Mouse (Mus musculus) spleen, adult 18-20 months (tissue): ENCODE measurements around the gene Plpp2.

Source experiments
- DNase-seq, 2 experiments: peaks; one replicate each; pipeline ENCODE4 v3.0.0; 2022; ENCODE audit warnings: mixed read lengths in 2 of 2

Gene Plpp2

DNA sequence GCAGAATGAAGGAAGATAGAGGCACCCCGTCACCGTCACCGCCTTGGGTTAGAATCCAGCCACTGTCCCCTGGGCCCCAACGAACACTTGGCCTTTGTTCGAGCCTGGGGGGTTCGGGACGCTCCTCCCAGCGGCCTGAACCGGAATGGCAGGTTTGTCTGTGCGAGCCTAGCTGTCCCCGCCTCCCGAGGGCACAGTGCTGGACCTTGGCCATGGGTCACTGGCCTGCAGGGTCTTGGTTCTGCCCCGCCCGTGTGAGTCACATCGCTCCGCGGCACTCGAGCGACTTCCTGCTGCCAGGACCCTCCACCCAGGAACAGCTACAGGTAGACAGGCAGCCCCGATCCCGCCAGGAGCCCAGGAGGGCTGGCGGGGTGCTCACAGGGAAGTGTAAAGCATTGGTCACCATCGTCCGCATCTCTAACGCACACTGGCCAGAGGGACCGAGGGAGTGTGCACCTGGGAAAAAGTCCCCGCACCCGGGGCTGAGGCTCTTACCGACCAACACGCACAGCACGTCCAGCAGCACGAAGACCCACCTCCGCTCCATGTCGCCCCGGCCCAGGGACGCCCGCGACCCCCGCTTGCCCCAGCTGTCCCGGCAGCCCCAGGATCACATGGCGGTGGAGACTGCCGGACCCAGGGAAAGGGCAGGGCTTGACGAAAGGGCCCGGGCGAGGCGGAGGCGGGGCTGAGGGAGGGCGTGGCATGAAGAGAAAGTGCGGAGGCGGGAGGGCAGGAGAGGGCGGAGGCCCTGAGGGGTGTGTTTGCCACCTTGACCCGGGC is at the start of gene Plpp2:
Plpp2 (minus strand) TSS at position 671 of the 786 bp plus-strand sequence.
- DNase-seq, result peak; percentile 64 to 80

GRCm38 (mm10) chr10:79581501-79581900 is 47.9 kb upstream of the Plpp2 start:
- DNase-seq, result no peak

DNA sequence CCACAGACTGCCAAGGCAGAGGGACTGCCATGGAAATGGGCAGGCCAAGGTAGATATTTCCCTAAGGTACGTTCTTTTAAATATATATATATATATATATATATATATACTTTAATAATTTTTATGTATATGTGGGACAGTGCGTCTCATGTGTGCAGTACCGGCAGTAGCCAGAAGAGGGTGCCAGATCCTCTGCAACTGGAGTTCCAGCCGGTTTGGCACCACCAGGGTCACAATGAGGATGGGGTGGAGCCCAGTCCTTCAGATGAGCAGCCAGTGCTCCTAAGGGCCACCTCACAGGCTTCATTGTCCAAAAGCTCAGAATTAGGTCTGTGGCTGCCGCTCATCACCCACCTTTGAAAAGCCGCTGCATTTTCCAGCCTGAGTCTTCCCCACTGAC is 47.2 kb upstream of the Plpp2 start:
- DNase-seq, result peak in 1 of 2 experiments; percentile 35

DNA sequence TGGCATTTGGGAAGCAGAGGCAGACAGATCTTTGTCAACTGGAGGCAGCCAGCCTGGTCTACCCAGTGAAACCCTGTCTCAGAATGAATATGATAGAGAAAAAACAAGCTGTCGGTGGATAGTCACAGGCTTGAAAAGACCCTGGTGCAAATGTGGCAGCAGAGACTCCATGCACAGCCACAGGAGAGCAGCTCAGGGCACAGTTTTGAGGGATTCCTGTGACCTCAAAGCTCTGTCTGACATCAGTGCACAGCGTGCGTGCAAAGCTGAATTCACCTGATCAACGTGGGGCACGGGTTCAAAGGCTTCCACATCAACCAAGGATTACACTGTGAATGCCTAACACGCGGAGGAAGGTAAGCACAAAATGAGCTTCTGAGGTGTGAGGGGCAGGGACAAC is 46.8 kb upstream of the Plpp2 start:
- DNase-seq, result no peak

- DNase-seq, result no peak
Observed at GRCm38 (mm10) chr10:79579781-79580180, 46.2 kb upstream of the Plpp2 start.

DNA sequence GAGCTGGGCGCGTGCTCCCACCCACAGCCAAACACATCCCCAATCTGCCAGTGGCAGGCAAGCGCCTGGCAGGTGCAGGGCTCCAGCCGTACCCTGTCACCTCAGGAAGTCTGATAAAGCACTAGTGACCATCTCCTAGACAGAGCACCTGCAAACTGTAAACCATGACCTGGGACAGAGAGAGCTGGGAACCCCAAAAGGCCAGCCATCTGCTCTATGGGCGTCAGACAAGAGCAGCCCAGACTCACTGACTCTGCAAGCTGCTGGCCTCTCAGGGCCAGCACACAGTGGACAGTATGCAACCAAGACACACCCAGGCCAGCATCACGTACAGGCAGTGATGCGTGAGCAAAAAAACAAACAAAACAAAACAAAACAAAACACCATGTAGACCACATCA is 45.3 kb upstream of the Plpp2 start:
- no peak for DNase-seq

DNA sequence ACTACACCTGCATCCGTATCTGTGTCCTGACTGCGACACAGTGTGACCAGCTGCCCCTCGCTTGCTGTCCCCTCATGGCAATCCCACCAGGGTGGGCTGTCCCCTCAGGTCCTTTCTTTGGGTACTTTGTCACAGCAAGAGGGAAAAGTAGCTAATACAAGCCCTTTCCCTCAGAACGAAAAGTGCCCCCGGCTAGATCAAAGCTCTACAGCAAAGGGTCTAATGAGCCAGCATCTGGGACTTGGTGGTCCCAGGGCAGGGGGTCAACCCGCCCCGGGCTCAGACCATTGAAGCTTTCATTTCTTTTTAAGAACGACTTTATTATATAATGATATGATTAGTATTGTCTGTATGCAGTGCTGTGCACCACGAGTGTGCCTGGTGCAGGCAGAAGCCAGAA is 44.7 kb upstream of the Plpp2 start:
- no peak for DNase-seq

- no peak for DNase-seq
Observed at GRCm38 (mm10) chr10:79577376-79577775, 43.8 kb upstream of the Plpp2 start.

- no peak for DNase-seq
Observed at GRCm38 (mm10) chr10:79575754-79576153, 42.2 kb upstream of the Plpp2 start.

DNA sequence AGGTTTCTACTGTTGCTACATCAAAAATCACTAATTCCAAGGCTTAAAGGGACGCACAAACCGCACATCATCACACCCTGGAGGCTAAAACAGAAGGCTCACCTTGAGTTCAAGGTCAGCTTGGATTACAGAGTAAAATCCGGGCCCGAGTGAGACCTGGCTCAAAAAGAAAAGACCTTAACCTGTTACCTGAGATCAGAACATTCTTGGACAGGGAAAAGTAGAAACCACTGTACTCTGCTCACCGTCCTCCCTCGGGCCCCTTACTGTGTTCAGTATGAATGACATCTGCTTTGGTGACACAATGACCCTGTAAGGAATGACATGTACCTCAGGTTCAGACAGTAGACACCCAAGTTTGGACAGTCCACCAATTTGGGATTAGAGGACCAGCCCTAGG is 41.2 kb upstream of the Plpp2 start:
- DNase-seq, result no peak

GRCm38 (mm10) chr10:79574350-79574749 is 40.8 kb upstream of the Plpp2 start:
- DNase-seq, result no peak

- no peak for DNase-seq
Observed at GRCm38 (mm10) chr10:79573611-79574010, 40.0 kb upstream of the Plpp2 start.

DNA sequence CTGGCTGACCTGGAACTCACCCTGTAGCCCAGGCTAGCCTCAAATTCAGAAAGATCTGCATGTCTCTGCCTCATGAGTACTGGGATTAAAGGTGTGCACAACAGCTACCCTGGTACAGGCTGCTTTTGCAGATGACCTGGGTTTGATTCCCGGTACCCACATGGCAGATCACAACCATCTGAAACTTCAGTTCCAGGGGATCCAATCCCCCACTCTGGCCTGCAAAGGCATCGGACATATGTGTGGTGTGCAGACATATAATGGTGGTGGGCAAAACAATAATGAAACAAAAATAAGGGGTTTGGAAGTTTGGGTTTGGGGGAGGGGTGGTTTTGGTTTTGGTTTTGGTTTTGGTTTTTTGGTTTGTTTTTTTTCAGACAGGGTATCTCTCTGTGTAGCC is 37.7 kb upstream of the Plpp2 start:
- no peak for DNase-seq

- no peak for DNase-seq
Observed at GRCm38 (mm10) chr10:79569921-79570320, 36.3 kb upstream of the Plpp2 start.

DNA sequence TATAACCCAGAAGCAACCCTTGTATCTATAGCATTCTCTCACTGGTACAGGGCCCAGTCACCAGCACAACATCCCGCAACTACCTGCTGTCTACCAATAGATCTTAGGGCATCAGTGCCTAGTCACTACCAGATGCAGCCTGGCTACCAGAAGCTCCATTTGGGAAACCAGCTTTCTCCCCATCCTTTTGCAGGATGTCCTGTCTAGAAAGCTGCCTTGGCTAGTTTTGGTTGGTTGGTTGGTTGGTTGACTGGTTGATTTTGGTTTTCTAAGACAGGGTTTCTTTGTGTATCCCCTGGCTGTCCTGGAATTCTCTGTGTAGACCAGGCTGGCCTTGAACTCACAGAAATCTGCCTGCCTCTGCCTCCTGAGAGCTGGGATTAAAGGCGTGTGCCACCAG is 26.1 kb upstream of the Plpp2 start:
- DNase-seq, result no peak

- no peak for DNase-seq
Observed at GRCm38 (mm10) chr10:79557496-79557895, 23.9 kb upstream of the Plpp2 start.

GRCm38 (mm10) chr10:79556951-79557350 is 23.4 kb upstream of the Plpp2 start:
- no peak for DNase-seq

GRCm38 (mm10) chr10:79555238-79555724 is 21.7 kb upstream of the Plpp2 start:
- DNase-seq, result no peak

- DNase-seq, result peak; percentile 70 to 82
Observed at GRCm38 (mm10) chr10:79554330-79555237, 21.0 kb upstream of the Plpp2 start, which contains the start of gene Mier2. TSS of gene Mier2 (minus strand) at chr10:79555199.

GRCm38 (mm10) chr10:79553691-79554090 is 20.1 kb upstream of the Plpp2 start:
- no peak for DNase-seq

DNA sequence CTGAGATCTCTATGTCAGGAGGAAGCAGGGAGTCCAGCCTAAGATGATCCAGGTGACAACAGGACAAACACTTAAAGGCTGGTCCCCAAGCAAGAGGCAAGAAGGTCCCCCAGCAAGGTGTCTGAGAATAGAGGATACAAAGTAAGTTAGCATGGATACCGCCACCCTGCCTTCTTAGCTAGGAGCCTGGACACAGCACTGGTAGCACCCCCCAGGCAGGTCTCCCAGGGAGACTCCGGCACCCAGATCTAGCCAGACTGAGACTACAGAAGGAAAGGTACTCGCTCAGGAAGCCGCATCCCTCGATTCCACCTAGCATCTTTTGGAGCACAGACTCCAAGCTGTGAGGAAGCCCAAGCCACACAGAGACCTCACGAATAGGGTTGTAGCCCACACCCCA is 19.6 kb upstream of the Plpp2 start:
- DNase-seq, result no peak

DNA sequence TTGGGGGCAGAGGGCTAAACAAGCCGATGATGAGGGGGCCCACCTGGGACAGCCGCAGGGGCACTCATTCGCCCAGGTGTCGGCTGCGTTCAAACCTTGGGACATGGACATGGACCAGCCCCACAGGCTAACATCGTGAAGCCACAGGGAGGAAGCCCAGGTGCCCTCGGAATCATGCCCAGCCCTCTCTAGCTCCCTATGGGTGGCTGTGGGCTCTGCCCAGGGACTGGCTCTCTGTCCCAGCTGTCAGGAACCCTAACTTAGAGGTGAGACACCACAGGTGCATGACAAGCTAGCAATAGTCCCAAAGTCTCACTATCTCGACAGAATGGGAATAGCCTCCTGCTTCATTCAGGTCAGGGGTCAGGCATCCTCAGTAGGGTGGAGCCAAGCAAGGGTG is 18.9 kb upstream of the Plpp2 start:
- DNase-seq, result no peak

GRCm38 (mm10) chr10:79550366-79550765 is 16.8 kb upstream of the Plpp2 start:
- no peak for DNase-seq
